Mouse (Mus musculus): ENCODE results near the gene Pcbp1. TPM values are rescaled to one million over a fixed set of nuclear protein-coding genes. Genes with fewer than 3 reads are reported as not detected.

Gene Pcbp1
- polyA plus RNA-seq, 1 experiment, result 169 TPM

GRCm38 (mm10) chr6:86524879-86525645, 1.1 kb downstream of the Pcbp1 start:
- DNase-seq (ENCODE audit: extremely low spot score in 1 of 2, low spot score in 1 of 2), result peak in 1 of 2 experiments; percentile 52

GRCm38 (mm10) chr6:86523755-86524434, 2.2 kb downstream of the Pcbp1 start:
- DNase-seq (ENCODE audit: extremely low spot score in 1 of 2, low spot score in 1 of 2), result peak in 1 of 2 experiments; percentile 11

DNA sequence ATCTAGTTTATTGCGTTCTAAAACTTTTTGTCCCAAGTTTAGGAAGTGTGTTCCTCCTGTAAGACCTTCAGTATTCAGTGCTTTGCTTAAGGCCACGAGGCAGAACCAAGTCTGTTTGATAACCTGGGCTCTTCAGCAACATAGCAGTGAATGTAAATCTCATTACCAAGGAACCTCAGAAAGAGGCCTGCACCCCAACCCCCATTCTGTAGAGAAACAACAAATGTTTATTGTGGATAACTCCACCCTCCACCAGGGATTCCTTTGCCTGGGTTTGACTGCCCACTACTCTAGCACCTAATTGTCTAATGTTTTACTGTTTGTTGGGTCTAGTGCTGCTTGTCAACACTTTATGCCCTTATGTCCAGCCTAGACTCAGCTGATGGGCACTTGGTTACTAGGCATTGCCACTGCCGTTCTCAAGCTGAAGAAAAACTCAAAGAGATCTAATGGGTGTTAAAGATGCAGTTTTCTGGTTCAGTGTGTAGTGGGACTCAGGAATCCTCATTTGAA, 2.8 kb downstream of the Pcbp1 start:
- DNase-seq (ENCODE audit: extremely low spot score in 1 of 2, low spot score in 1 of 2), result no peak

- DNase-seq (ENCODE audit: extremely low spot score in 1 of 2, low spot score in 1 of 2), result no peak
Observed at GRCm38 (mm10) chr6:86522001-86522911, 3.9 kb downstream of the Pcbp1 start.

DNA sequence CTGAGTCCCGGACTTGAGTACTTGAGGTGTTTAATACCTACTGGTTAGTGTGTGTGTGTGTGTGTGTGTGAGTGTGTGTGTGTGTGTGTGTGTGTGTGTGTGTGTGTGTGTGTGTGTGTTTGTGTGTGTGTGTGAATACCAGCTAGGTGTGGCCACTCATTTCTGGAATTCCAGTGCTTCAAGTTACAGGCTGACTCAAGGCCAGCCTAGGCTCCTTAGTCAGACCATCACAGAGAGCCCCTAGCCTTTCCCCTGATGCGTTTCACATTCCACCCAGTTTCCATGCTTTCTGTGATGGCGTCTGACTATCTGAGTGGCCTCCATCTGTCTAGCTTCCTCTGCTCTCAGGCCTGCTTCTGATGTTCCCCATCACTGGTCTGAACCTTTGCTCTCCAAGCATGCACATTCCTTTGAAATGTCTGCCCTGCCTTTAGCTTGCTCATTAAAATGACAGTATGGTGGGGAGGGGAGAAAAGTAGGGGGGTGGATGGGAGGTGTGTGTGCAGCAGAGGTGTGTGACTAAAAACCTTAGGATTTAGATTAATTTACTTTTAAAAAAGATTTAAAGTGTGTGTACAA, 6.3 kb downstream of the Pcbp1 start:
- no peak for DNase-seq (ENCODE audit: extremely low spot score in 1 of 2, low spot score in 1 of 2)

DNA sequence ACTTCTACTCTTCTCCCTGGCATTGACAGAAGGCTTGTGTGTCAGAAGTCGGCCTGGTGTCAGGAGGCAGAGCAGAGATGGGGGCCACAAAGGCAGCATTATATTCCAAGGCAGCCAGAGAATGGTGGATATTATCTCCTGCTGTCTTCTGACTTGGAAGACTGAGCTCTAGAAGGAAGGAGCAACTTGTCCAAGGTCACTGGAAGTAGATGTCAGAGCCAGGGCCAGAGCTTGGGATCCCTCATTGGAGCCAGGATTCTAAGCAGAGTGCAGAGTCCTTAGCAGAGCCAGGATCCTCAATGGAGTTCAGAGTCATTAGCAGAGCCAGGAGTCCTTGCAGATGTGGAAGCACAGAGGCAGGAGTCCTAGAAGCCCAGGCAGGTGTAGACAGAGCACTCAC, 10.1 kb downstream of the Pcbp1 start:
- peak in 1 of 2 experiments; percentile 9 for DNase-seq (ENCODE audit: extremely low spot score in 1 of 2, low spot score in 1 of 2)

DNA sequence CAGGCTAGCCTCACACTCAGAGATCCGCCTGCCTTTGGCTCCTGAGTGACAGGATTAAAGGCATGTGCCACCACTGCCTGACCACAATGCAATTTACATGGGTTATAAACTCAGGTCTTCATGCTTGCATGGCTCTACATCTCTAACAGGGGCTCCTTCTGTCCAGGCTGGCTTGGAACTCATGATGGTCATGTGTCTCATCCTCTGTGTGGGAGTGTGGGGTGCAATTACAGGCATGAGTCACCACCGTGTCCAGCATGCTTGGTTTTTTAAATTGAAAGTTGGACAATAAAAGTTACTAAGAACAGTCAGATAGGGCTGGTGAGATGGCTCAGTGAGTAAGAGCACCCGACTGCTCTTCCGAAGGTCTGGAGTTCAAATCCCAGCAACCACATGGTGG, 12.8 kb downstream of the Pcbp1 start:
- DNase-seq (ENCODE audit: extremely low spot score in 1 of 2, low spot score in 1 of 2), result no peak

- no peak for DNase-seq (ENCODE audit: extremely low spot score in 1 of 2, low spot score in 1 of 2)
Observed at GRCm38 (mm10) chr6:86510979-86511378, 15.1 kb downstream of the Pcbp1 start.

DNA sequence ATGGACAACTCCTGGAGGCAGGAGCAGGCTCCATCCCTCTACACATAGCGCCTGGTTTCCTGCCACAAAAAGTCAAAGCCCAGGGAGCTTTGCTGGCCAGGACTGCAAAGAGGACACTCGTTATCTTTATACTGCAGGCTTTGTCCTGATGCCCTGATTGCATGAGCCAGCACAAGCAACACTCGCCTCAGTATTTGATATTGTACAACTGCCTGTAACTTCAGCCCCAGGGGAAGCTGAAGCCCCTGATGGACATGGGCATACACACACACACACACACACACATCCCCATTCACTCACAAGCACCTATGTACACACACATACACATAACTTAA, 16.3 kb downstream of the Pcbp1 start:
- DNase-seq (ENCODE audit: extremely low spot score in 1 of 2, low spot score in 1 of 2), result no peak

- DNase-seq (ENCODE audit: extremely low spot score in 1 of 2, low spot score in 1 of 2), result no peak
Observed at GRCm38 (mm10) chr6:86509194-86509865, 16.8 kb downstream of the Pcbp1 start.

DNA sequence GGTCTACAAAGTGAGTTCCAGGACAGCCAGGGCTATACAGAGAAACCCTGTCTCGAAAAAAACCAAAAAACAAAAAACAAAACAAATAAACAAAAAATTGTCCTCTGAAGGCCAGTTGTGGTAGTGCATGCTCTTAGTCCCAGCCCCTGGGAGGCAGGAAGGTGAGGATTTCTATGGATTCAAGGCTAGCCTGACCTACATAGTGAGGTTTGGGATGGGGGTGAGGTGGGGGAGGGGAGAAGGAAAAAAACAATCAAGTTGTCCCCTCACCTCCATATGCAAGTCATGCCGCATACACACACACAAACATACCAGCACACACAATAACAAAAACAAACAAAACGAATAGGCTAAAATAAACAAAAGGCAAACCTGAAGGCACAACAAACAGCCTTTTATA, 17.4 kb downstream of the Pcbp1 start:
- no peak for DNase-seq (ENCODE audit: extremely low spot score in 1 of 2, low spot score in 1 of 2)

GRCm38 (mm10) chr6:86507116-86507515, 19.0 kb downstream of the Pcbp1 start:
- DNase-seq (ENCODE audit: extremely low spot score in 1 of 2, low spot score in 1 of 2), result no peak

DNA sequence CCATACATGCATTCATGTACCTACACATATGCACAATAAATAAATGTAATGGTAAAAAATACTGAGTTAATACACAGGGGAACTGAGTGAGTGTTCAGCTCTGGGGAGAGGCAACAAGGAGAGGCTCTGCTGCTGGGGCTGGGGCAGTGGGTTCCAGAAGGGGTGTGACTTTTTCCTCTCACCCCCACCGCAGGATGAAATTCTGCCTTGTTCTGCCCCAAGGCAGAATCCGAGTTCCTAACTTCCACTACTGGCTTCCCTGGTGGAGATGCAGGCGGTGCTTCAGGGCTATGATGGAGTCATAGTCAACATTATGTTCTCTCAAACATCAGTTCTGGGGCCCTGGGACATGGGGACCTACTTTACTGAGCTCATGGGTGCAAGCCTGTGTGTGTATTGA, 19.8 kb downstream of the Pcbp1 start:
- DNase-seq (ENCODE audit: extremely low spot score in 1 of 2, low spot score in 1 of 2), result no peak

DNA sequence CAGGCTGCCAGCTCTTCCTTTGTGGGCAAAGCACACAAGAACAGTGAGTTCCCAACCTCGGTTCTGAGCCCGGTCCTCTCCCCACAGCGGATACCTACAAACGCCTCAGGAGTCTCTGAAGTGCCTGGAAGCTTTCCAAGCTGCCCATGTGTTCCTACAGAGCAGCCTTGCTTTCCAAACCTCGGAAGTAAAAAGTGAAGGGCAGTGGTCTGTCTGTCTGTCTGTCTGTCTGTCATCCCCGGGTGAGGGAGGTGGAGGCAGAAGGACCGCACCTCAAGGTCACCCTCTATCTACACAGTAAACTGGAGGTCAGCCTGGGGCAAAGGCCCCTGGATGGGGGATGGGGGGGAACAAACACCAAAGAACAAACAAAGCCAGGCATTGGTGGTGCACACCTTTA, 20.4 kb downstream of the Pcbp1 start:
- no peak for DNase-seq (ENCODE audit: extremely low spot score in 1 of 2, low spot score in 1 of 2)

- no peak for DNase-seq (ENCODE audit: extremely low spot score in 1 of 2, low spot score in 1 of 2)
Observed at GRCm38 (mm10) chr6:86503513-86503912, 22.6 kb downstream of the Pcbp1 start.

DNA sequence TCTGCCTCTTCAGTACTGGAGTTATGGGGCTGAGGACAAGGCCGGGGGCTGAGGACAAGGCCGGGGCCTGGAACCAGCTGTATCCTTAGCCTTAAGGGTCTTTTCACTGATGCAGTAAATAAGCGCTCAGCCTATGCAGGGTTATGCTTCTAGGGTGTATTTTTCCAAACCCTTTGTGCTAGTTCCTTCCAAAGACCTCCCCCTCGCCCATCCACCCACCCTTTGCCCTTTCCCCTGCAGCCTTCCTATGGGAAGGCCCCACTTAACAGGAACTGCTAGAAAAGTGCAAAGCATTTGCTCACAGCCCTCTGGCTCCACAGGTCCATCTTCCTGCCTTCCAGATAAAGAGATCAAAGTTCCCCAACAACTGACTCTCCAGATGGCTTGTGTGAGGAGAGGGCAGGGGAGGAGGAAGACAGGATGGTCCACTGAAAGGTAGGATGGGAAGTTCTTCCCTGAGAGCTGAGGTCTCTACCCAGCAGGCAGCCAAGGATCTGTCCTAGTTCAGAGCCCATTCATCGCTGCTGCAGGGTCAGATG, 26.5 kb downstream of the Pcbp1 start:
- DNase-seq (ENCODE audit: extremely low spot score in 1 of 2, low spot score in 1 of 2), result no peak

DNA sequence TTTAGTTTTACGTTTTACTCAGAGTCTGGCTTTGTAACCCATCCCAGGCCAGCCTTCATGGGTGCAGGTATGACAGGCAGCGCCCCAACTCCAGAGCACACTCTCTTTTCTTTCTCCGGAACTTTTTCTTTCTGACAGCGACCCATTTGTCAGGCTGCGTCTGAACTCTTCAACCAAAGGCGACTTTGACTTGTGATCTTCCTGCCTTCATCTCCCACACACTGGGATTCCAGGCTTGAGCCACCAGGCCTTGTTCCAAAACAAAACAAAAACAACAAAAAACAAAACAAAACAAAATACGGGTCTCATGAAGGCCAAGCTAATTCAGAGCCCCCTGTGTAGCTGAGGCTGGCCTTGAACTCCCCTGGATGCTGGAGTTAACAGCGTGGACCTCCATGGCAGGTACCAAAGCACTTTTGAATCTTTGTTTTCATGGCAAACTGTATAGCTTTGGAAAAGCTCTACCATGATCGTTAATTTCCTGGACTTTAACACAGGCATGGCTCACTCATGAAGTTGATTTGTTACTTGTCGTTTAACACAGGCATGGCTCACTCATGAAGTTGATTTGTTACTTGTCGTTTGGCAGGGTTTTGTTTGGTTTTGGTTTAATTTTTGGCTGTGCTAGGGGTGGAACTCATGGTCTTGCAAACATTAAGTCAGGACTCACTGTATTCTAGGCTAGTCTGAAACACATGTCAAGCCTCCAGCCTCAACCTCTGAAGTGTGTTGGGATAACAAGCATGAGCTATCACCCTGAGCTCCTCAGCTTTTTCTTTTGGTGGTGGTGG, 28.0 kb downstream of the Pcbp1 start:
- no peak for DNase-seq (ENCODE audit: extremely low spot score in 1 of 2, low spot score in 1 of 2)

DNA sequence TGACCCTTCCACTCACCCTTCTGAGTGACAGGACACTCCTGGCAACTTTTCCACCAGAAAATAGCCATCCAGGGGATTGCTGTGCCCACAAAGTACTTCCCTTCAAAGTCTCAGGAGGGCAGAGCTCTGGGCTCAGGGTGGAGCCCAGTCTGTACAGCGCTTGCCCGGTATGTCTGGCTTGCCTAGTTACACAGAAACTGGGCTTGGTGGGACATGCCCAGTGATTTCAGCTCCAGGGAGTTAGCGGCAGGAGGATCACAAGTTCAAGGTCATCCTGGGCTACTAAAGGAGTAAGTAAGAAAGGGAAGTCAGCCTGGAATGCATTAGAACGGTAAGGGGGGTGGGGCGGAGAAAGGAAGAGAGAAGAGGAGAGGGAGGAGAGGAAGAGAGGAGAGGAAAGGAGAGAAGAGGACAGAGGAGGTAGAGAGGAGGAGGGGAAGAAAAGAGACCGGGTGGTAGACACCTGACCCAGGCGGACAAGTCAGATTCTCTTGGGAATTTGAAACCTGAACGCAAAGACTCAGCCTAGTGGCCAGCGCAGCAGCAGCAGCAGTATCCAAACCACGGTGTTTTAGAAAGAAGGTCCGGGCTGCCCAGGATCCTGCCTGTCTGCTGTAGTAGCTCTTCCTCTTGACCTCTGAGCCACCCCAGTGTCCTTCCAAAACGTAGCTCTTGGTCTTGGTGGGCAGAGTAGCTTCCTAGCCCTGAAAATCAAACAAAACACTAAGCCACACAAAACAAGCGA, 28.9 kb downstream of the Pcbp1 start:
- no peak for DNase-seq (ENCODE audit: extremely low spot score in 1 of 2, low spot score in 1 of 2)
